Mouse (Mus musculus) spleen, adult 2 months (tissue): Measurements from ENCODE around the gene Tlk2.

ENCODE experiments used
- CTCF ChIP-seq: fragments of 200-500 bp; IDR thresholded peaks from 2 replicates; pipeline ENCODE4 v1.5.1; 2011; ENCODE audit warnings: mild to moderate bottlenecking, inconsistent platforms; ENCODE audit not compliant: insufficient read depth, insufficient read length, insufficient replicate concordance; ENCODE audit errors: extremely low read depth
- POLR2A ChIP-seq: fragments of 200-500 bp; IDR thresholded peaks from 2 replicates; pipeline ENCODE4 v1.6.1; 2011; ENCODE audit warnings: low read depth, low read length, inconsistent platforms

DNA sequence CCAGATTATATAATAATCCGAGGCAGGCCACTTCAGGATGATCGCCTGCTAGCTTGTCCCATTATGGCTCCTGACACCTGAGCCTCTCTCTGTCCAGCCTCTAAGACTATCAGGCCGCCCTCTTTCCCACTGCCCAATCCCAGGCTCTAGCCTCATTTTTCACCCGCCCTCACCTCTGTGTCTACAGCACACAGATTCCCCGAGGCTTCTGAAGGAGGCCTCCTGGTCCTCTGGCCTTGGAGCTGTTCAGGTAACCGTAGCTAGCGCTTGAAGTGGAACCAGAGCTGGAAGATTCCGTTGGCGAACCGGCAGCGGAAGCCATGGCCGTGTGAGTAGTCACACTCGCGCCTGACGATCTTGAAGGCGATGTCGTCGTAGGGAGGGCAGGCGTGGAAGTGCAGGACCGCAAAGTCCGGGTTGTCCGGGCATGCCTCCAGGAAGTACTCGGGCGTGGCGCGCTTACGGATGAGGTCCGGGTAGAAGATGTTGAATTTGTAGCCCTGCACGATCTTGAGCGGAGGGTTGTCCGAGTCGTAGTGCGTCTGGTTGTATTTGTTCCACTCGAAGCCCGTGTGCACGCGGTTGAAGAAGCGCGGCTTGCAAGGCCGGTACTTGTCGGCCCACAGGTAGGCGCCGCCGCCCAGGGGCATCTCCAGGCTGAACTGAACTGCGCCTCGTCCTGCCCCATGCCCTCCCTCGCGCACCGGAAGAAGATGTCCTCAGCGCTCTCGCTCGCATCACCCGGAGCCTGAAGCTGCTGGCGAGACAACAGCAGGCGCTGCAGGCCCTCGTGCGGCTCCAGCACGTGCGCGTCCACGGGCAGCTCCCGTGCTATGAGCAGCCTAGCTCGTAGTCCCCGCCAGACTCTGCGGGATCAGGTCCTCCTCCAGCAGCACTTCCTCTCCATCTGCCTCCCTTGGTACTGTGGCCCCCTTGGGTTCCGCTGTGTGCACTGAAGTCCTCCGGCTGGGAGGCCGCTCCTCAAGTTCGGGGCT lies 13.8 kb upstream of the Tlk2 start:
- TF ChIP-seq CTCF (no peak), POLR2A (no peak)
